Mouse (Mus musculus) midbrain, embryonic 16.5 days (tissue): ENCODE results near the gene Gm8660. TPM values are rescaled to one million over a fixed set of nuclear protein-coding genes. Genes with fewer than 3 reads are reported as not detected.
"Not testable (repeated sequence)": the region's sequence is repeated elsewhere in the genome, so short reads cannot be mapped to it uniquely, and the experiment has no call there.

Experiments used
- ATAC-seq: fragments of 200-750 bp; cut with Nextera tagmentation; 2 replicates; pipeline ENCODE4 v1.8.0; 2017; ENCODE audit warnings: moderate TSS enrichment
- H3K27ac ChIP-seq: fragments of 300-500 bp; sonication (generic); 2 replicates; pipeline ENCODE4 v1.5.1; 2014; ENCODE audit warnings: mild to moderate bottlenecking, low read length, mixed read lengths
- H3K27me3 ChIP-seq: fragments of 300-500 bp; sonication (generic); 2 replicates; pipeline ENCODE4 v1.6.1; 2014; ENCODE audit warnings: low read depth, low read length, mixed read lengths; ENCODE audit not compliant: control insufficient read depth, insufficient read depth
- H3K36me3 ChIP-seq: fragments of 300-500 bp; sonication (generic); 2 replicates; pipeline ENCODE4 v1.6.1; 2014; ENCODE audit warnings: mild to moderate bottlenecking, low read length, moderate library complexity, mixed read lengths; ENCODE audit not compliant: control insufficient read depth, insufficient read depth
- H3K4me1 ChIP-seq: fragments of 300-500 bp; sonication (generic); 2 replicates; pipeline ENCODE4 v1.6.1; 2014; ENCODE audit warnings: mild to moderate bottlenecking, low read length, mixed read lengths; ENCODE audit not compliant: control insufficient read depth, insufficient read depth
- H3K4me2 ChIP-seq: fragments of 300-500 bp; sonication (generic); 2 replicates; pipeline ENCODE4 v1.6.1; 2014; ENCODE audit warnings: mild to moderate bottlenecking, low read length, mixed read lengths
- H3K4me3 ChIP-seq: fragments of 300-500 bp; sonication (generic); 2 replicates; pipeline ENCODE4 v1.5.1; 2014; ENCODE audit warnings: low read depth, mild to moderate bottlenecking, low read length, moderate library complexity, mixed read lengths
- H3K9ac ChIP-seq: fragments of 300-500 bp; sonication (generic); 2 replicates; pipeline ENCODE4 v1.6.1; 2014; ENCODE audit warnings: low read depth, low read length, mixed read lengths
- H3K9me3 ChIP-seq: fragments of 300-500 bp; sonication (generic); replicated peaks from 2 replicates; pipeline ENCODE4 v1.6.1; 2014; ENCODE audit warnings: mild to moderate bottlenecking, low read length, mixed read lengths; ENCODE audit not compliant: control insufficient read depth, poor library complexity, severe bottlenecking
- WGBS: fragments of 180-500 bp; shearing (Covaris S2); extraction: QIAGEN DNeasy Blood & Tissue Kit; methylation state at CpG from one replicate; pipeline ENCODE4 v1.1.7; 2014; 5-methylcytosine and 5-hydroxymethylcytosine counted together
- polyA plus RNA-seq: library from polyadenylated mRNA; unstranded; fragments of >200 nt; fragmentation: Nextera tagmentation; extraction: Ambion mirVana; gene quantifications from 2 replicates; pipeline ENCODE4 v1.2.1, GENCODE M21; 2015

Gene Gm8660
- polyA plus RNA-seq = not detected in 2 replicates

DNA sequence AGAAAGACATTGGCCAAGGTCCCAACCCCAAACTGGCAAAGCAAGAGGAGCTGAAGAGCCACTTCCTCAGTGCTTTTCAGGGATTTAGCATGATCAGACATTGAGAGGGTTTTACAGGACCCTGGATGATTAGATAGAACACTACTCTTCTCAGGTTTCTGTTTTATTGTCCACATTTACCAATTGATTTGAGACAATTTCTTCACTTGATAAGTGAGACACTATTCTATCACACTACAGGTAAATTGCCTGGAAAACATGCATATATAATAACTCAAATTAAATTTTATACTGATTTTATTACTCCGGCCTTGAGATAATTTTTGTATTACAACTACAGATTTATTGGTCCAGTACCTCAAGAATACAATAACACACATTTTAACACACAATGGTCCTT is at the start of gene Gm8660:
Gene Gm8660, minus strand, starts transcription at position 101 of the 400 bp plus-strand sequence.
- H3K9ac ChIP-seq, H3K27ac ChIP-seq, H3K9me3 ChIP-seq, H3K4me2 ChIP-seq, ATAC-seq, H3K36me3 ChIP-seq, H3K4me3 ChIP-seq, H3K4me1 ChIP-seq, H3K27me3 ChIP-seq: not testable (repeated sequence)
- WGBS = no CpG with 5 or more reads among the region's 1 CpGs

DNA sequence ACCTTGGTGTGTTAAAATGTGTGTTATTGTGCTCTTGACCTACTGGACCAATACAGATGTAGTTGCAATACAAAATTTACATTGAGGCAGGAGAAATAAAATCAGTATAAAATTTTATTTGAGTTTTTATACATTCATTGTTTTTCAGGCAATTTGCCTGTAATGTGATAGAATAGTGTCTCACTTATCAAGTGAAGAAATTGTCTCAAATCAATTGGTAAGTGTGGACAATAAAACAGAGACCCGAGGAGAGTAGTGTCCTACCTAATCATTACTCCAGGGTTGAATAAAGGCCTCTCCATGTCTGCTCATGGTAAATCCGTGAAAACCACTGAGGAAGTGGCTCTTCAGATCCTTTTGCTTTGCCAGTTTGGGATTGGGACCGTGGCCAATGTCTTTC is 42.4 kb upstream of the Gm8660 start, which contains the start of gene Vmn1r148:
Gene Vmn1r148, plus strand, starts transcription at position 301 of the 400 bp plus-strand sequence.
- not testable (repeated sequence) for ATAC-seq, H3K4me1 ChIP-seq, H3K27me3 ChIP-seq

GRCm38 (mm10) chr7:22329617-22330016 is 41.2 kb downstream of the Gm8660 start, which contains the start of gene Gm4187:
Gene Gm4187, minus strand, starts transcription at chr7:22329717.
- ATAC-seq, H3K9ac ChIP-seq, H3K4me1 ChIP-seq, H3K27ac ChIP-seq, H3K36me3 ChIP-seq, H3K9me3 ChIP-seq, H3K4me2 ChIP-seq, H3K27me3 ChIP-seq, H3K4me3 ChIP-seq: not testable (repeated sequence)
- no CpG with 5 or more reads among the region's 2 CpGs for WGBS

More for the DNA sequence above, 42.4 kb upstream of the Gm8660 start, which contains the start of gene Vmn1r148:
- H3K4me3 ChIP-seq, H3K36me3 ChIP-seq, H3K27ac ChIP-seq, H3K9me3 ChIP-seq, H3K9ac ChIP-seq, H3K4me2 ChIP-seq: not testable (repeated sequence)
- no CpG with 5 or more reads among the region's 3 CpGs for WGBS

Other genes with a start within 250 kb of the Gm8660 start
- gene Gm10666, start 236.3 kb downstream of the Gm8660 start, polyA plus RNA-seq = not detected in 2 replicates
- not detected in 2 replicates for gene Vmn1r142, start 207.0 kb downstream of the Gm8660 start, polyA plus RNA-seq
- not detected in 2 replicates for gene Vmn1r143, start 181.7 kb downstream of the Gm8660 start, polyA plus RNA-seq
- not detected in 2 replicates for gene Gm8653, start 169.8 kb downstream of the Gm8660 start, polyA plus RNA-seq
- not detected in 2 replicates for gene Gm8453, start 141.6 kb downstream of the Gm8660 start, polyA plus RNA-seq
- not detected in 2 replicates for gene Gm4187, start 41.3 kb downstream of the Gm8660 start, polyA plus RNA-seq
- not detected in 2 replicates for gene Vmn1r148, start 42.5 kb upstream of the Gm8660 start, polyA plus RNA-seq
- not detected in 2 replicates for gene Vmn1r149, start 67.2 kb upstream of the Gm8660 start, polyA plus RNA-seq
- not detected in 2 replicates for gene Gm10665, start 93.0 kb upstream of the Gm8660 start, polyA plus RNA-seq
- not detected in 2 replicates for gene Vmn1r151, start 128.6 kb upstream of the Gm8660 start, polyA plus RNA-seq
- gene Vmn1r152, start 151.9 kb upstream of the Gm8660 start, polyA plus RNA-seq = not detected in 2 replicates
- gene Gm8677, start 163.8 kb upstream of the Gm8660 start, polyA plus RNA-seq = not detected in 2 replicates
- not detected in 2 replicates for gene Gm4201, start 194.3 kb upstream of the Gm8660 start, polyA plus RNA-seq
- gene Gm4565, start 217.1 kb upstream of the Gm8660 start, polyA plus RNA-seq = not detected in 2 replicates